Mouse (Mus musculus) thymus, adult 2 months (tissue): ENCODE measurements around the gene Lcat.

ENCODE experiments used
- CTCF ChIP-seq: fragments of 200-500 bp; IDR thresholded peaks from 2 replicates; pipeline ENCODE4 v1.5.1; 2012; ENCODE audit warnings: mild to moderate bottlenecking, control low read depth, low read length, moderate library complexity, borderline replicate concordance; ENCODE audit not compliant: control insufficient read depth, poor library complexity, insufficient read depth; ENCODE audit errors: extremely low read depth
- POLR2A ChIP-seq: fragments of 200-500 bp; IDR thresholded peaks from 2 replicates; pipeline ENCODE4 v1.6.1; 2012; ENCODE audit warnings: mild to moderate bottlenecking, low read length, control low read depth, moderate library complexity; ENCODE audit not compliant: control insufficient read depth, poor library complexity, insufficient read depth; ENCODE audit errors: extremely low read depth

GRCm38 (mm10) chr8:105969367-105969766 lies 26.2 kb upstream of the Lcat start:
- TF ChIP-seq CTCF (no peak), POLR2A (no peak)
